Mouse (Mus musculus) adrenal gland, adult 18-20 months (tissue): ENCODE data around the gene Aar2. TPM values are rescaled to one million over a fixed set of nuclear protein-coding genes. Genes with fewer than 3 reads are reported as not detected.

Source experiments
- DNase-seq, 2 experiments: peaks; one replicate each; pipeline ENCODE4 v3.0.0; 2021 to 2022; ENCODE audit warnings: low spot score in 2 of 2
- total RNA-seq, 2 experiments: library from RNA; stranded (reverse); gene quantifications; 1 replicate in 1 of 2; 2 replicates in 1 of 2; pipeline ENCODE4 v1.2.3; 2021

Aar2 gene
- total RNA-seq, 2 experiments from 2014 or later, result 34.8 to 34.9 TPM

- DNase-seq, result no peak
Observed at GRCm38 (mm10) chr2:156614661-156615654, 67.6 kb downstream of the Aar2 start.

GRCm38 (mm10) chr2:156616513-156616912 lies 69.1 kb downstream of the Aar2 start:
- no peak for DNase-seq

DNA sequence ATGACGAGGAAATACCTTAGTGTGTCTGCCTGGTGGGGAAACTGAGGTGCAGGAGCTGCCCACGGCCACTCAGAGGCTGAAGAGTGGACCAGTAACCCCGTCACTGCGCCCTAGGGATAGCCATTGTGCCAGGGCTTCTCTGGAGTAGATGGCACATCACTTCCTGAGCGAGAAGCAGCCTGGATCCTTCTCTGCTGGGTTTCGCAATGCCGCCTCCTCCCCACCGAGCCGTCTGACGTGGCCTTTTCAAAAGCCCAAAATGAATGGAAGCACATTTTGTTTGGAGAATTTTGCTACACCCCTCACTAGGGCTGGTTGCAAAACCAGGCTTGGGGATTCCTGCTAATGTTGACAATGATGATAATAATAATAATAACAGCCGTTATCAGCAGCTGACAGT lies 70.2 kb downstream of the Aar2 start:
- no peak for DNase-seq

Other genes with a start within 250 kb of the Aar2 start
- gene Cnbd2, start 235.3 kb upstream of the Aar2 start, total RNA-seq, result 1 to 10 TPM; 2.3 to 3.5 TPM
- gene Scand1, start 234.9 kb upstream of the Aar2 start, total RNA-seq, result 100 to 1,000 TPM; 102 to 113 TPM
- 10 to 100 TPM; 67.0 to 75.9 TPM for gene Epb41l1, start 126.7 kb upstream of the Aar2 start, total RNA-seq
- 10 to 100 TPM; 43.2 to 60.8 TPM for gene Dlgap4, start 66.1 kb downstream of the Aar2 start, total RNA-seq
- gene Myl9, start 227.8 kb downstream of the Aar2 start, total RNA-seq, result 10 to 100 TPM; 52.0 to 58.6 TPM